Mouse (Mus musculus) erythroblast, adult 5-6 weeks (primary cell): ENCODE measurements around the gene Wls. TPM values are rescaled to one million over a fixed set of nuclear protein-coding genes. Genes with fewer than 3 reads are reported as not detected.
A peak's percentile ranks its signal among the peaks of the same experiment; 100 is the strongest.

Experiments
- ATAC-seq: replicated peaks from 2 replicates; pipeline ENCODE4 v1.8.0; 2016; ENCODE audit warnings: moderate number of reproducible peaks, mild to moderate bottlenecking, moderate TSS enrichment, inconsistent platforms; ENCODE audit not compliant: poor library complexity, low FRiP score, severe bottlenecking
- total RNA-seq, 2 experiments: library from RNA; stranded (forward) in 1 of 2; stranded (reverse) in 1 of 2; fragments of 150-400 nt in 1 of 2; fragments of 200-764, 138-1000 nt in 1 of 2; gene quantifications; 2 replicates each; pipeline versions ENCODE4 v1.2.3 to v1.2.4; 2015 to 2017; ENCODE audit warnings: low replicate concordance in 2 of 2

Gene Wls
- total RNA-seq (2015; ENCODE audit: low replicate concordance) (16.1 and 16.5 TPM in 2 replicates), total RNA-seq (2017; ENCODE audit: low replicate concordance) (11.9 and 12.5 TPM in 2 replicates)

GRCm38 (mm10) chr3:159839481-159839880 lies at the start of gene Wls:
TSS of gene Wls (plus strand) at chr3:159839672.
- no peak for ATAC-seq

DNA sequence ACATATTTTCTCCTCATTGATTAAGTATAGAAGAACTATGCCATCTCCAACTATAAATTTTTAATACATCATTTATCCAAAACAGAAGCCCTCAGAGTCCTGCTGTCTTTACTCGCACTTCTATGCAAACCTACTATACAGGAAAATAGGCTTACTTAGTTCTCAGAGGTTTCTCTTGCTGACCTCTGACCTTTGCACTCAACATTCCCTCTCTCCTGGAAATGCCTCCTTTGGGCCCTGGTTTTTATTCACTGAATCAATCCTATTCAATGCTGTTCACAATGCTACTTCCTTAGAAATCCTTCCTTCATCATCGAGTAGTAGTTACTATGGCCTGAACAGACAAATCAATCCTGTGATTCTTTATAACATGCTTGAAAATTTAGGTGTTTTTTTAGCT lies 49.7 kb upstream of the Wls start:
- ATAC-seq, result no peak

DNA sequence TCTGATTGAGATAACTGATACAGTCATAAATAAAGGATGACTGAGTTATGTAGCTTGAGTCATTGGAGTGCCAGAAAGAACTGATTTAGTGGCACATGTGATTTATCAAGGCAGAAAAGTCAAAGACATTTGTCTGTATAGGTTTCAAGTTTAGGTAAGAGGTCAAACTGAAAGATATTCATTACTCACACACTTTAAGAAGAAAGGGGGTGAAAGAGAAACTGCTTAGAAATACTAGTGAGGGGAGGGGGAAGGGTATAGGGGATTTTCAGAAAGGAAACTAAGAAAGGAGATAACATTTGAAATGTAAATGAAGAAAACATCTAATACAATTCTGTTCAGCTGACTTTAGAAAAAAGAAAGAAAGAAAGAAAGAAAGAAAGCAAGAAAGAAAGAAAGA lies 7.9 kb upstream of the Wls start:
- ATAC-seq, result no peak

DNA sequence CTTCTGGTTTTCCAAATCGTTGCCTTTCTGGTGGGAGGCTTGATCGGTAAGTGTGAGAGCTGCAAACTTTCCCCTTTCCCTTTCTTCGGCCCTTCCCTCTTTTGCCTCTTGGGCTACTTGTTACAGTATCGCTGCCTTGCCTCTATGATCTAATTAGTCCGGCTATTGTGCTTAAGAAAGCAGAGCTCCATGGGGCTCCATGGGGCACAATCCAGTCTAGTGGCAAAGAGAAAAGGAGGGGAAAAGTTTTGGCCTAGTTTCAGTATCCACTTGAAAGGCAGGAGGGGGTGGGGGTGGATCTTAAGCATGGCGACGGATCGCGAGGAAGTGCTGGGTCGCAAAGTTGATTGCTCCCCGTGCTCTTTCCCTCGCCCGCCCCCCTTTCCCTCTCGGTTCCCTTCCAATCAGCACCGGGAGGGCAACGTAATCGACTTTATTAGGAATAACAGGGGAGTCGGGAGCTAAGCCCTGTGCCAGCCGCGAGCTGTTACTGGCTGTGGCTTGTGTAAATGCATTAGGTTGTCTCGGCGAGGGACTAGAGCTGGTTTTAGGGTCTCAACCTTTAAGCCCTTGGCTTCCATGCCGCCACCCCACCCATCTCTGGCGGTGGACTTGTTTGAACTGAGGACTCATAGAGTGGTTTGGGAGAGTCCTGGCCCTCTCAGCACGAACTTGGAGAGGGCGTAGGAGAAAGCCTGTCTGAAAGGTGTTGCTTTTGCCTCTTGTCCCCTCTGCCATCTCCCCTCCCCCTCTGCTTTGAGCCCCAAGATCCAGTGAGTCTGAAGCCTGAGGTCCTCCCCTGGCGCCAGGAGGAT lies 737 bp downstream of the Wls start:
- peak; percentile 30; the same call in 1 of the 2 replicates for ATAC-seq

GRCm38 (mm10) chr3:159840817-159841390 lies 1.4 kb downstream of the Wls start:
- no peak for ATAC-seq

DNA sequence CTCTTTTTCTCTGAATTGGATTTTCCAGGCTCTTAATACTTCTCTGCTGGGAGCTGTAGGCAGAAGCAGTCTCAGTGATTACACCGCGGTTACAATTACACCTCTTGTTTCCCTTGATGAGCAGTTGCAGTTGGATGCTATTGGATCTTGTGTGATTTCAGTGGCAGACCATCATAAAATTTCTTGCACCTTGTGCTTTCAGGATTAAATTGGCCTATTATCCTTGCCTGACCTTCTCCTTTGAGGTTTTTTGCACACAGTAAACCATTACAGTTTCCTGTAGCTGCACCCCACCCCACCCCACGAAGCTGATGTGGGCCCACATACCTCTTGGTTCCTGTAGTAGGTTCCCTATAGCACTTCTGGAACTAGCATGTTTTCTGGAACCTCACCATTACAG lies 2.0 kb downstream of the Wls start:
- no peak for ATAC-seq

GRCm38 (mm10) chr3:159843135-159843534 lies 3.7 kb downstream of the Wls start:
- no peak for ATAC-seq

- no peak for ATAC-seq
Measured at GRCm38 (mm10) chr3:159847410-159848016, 8.0 kb downstream of the Wls start.

- no peak for ATAC-seq
Measured at GRCm38 (mm10) chr3:159848156-159848555, 8.7 kb downstream of the Wls start.

GRCm38 (mm10) chr3:159851476-159851875 lies 12.0 kb downstream of the Wls start:
- no peak for ATAC-seq

GRCm38 (mm10) chr3:159851980-159852379 lies 12.5 kb downstream of the Wls start:
- ATAC-seq, result no peak

DNA sequence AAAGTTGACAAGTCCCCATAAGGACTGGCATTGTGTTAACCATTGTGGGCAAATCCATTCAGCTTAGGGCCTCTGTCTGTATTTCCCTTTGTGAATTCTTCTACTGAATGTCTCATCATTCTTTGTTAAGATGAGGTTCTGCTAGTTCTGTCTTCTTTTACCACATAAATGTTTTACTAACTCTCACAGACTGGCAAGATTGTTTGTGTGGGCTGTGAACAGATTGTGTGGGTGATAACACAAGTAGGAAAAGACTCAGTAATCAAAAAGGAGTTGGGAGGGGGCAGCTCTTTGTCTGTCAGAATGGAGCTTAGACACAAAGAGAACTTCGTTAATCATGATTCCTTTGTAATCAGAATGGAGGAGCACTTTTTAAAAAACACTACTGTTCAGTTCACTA lies 17.6 kb downstream of the Wls start:
- ATAC-seq, result no peak

DNA sequence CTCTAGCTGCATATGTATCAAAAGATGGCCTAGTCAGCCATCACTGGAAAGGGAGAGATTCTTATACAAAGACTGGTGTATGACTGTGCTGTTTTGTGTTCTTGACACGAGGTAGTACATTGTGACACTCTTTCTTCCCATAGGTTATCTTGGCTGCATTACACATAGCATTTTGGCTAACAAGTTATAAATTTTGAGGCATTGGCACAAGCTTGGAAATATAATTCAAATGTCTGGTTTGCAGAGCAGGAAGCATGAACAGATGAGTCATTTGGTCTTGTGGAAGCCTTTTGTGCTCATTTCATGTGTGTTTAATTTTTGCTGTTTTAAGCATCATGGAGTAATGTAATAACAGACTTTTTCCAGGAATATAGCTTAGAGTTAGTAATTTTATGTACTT lies 26.2 kb downstream of the Wls start:
- ATAC-seq, result no peak

DNA sequence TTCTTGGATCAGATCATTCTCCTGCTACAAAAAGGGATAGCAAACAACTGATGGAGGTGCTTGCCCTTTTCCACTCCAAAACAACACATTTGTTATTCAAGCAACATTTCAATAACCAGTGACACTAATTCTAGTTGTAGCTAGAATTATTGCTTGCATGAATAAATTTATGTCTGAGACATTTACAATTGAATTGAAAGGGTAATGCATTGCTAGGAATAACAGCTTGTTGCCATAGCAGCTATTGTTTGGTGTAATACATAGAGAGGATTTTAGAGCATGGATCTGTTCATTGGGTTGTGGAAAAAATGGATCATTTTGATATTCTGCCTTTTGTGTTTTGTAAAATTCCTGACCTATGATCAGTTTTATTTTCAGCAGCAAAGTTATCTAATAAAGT lies 39.5 kb downstream of the Wls start:
- ATAC-seq, result no peak

- no peak for ATAC-seq
Measured at GRCm38 (mm10) chr3:159883325-159883724, 43.9 kb downstream of the Wls start.

DNA sequence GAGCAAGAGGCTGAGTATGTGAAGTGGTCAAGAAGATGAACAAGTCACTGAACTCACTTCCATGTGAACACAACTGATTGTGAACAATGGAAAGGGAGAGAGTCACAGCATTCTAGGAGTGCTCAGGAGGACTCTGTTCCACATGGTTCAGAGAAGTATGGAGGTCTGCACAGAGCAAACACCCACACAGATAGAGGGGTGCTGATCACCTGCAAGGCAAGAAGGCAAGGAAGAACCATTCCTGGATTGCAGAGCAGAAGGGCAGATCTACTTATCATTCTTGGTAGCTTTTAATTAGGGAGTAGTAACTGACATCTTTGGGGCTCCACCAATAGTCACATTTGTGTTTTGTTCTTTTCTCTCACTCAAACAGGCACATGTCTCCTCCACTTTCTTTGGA lies 45.3 kb downstream of the Wls start:
- ATAC-seq, result no peak

GRCm38 (mm10) chr3:159885271-159885670 lies 45.8 kb downstream of the Wls start:
- ATAC-seq, result no peak

DNA sequence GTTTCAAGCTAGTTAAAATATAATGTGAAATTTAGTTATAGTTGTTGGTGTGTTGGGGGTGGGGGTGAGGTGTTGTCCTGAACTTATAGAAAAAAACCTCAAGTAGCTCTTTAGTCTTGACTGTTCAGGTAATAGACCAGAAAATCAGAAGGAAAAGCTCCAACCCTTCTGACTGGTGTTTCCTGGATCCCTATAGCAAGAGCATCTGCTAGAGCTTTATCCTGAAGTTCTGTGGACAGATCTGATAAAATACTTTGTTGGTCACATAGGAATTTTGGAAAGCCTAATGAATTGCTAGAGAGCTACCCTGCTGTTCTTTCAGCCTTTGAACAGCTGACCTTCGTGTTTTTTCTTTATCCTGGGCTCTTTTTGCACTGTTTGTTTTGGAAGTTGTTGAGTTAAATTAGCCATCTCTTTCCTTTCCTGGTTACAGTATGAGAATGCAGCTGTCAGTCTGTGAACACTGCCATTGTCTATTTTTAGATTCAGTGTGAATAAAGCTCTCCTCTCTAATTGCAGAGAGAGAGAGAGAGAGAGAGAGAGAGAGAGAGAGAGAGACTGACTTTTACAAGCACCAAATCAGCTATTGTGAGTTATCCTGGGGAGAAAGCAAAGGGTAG lies 46.4 kb downstream of the Wls start:
- ATAC-seq, result no peak

DNA sequence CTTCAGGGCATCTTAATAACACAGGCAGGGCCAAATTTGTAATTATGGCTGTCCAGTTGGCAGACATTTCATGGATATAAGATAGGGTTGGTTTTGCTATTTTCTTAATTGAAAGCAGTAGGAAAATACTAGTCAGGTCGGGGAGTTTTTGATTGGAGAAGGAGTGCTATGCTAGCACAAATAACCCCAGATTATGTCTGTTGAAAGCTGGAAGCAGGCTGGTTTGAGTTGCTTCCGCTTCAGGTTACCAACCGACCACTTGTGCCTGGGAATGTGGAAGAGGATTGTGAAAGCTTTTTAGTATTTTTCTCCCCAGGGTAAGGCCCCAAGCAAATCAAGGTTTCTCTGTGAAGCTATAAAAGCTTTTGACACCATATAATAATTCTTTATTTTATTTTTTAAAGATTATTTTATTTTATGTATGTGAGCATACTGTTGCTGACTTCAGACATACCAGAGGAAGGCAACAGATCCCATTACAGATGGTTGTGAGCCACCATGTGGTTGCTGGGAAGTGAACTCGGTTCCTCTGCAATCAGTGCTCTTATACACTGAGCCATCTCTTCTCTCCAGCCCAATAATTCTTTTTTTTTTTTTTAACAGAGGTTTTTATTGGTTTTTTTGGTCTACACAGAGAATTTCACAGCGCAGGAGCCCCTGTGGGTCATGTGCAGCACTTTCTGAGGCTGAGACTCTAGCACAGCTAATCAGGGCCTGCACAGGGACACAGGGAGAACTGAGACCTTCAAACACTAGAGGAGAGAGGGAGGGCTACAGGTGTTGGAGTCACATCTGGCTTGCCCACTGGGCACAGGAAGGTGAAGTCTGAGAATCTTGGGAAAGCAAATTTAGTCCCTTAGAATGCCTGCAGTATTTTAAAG lies 50.9 kb downstream of the Wls start:
- ATAC-seq, result no peak
